Mouse (Mus musculus) erythroblast, embryonic 14.5 days (primary cell): Measurements from ENCODE around the gene Cldn6. TPM values are rescaled to one million over a fixed set of nuclear protein-coding genes. Genes with fewer than 3 reads are reported as not detected.

Experiments
- H3K27me3 ChIP-seq: 2 replicates; pipeline ENCODE4 v1.6.1; 2012; ENCODE audit warnings: inconsistent platforms; ENCODE audit not compliant: control insufficient read depth
- H3K36me3 ChIP-seq: 2 replicates; pipeline ENCODE4 v1.6.1; 2012; ENCODE audit warnings: mild to moderate bottlenecking, inconsistent platforms; ENCODE audit not compliant: control insufficient read depth
- H3K4me1 ChIP-seq: 2 replicates; pipeline ENCODE4 v1.6.1; 2012; ENCODE audit warnings: inconsistent platforms; ENCODE audit not compliant: control insufficient read depth
- H3K4me3 ChIP-seq: replicated peaks from 2 replicates; pipeline ENCODE3; 2012; ENCODE audit warnings: moderate library complexity, mild to moderate bottlenecking, inconsistent platforms
- H3K9me3 ChIP-seq: 2 replicates; pipeline ENCODE4 v1.6.1; 2012; ENCODE audit warnings: low read length, inconsistent platforms, mixed read lengths; ENCODE audit not compliant: control insufficient read depth
- GATA1 ChIP-seq: IDR thresholded peaks from 2 replicates; pipeline ENCODE4 v1.6.1; 2012; ENCODE audit warnings: low read length, inconsistent platforms, mixed read lengths
- TAL1 ChIP-seq: IDR thresholded peaks from 3 replicates; pipeline ENCODE4 v1.6.1; 2012; ENCODE audit warnings: low read length, inconsistent platforms, mixed read lengths
- polyA plus RNA-seq: library from polyadenylated mRNA; stranded (reverse); fragments of >175 nt; gene quantifications from 2 replicates; pipeline ENCODE4 v1.2.3, GENCODE M21; 2012

The Cldn6 gene
- polyA plus RNA-seq, result not detected in 2 replicates

- peaks cover 32% of the 10 kb centered on the region for H3K4me1 ChIP-seq
- TF ChIP-seq TAL1, result no peak
- TF ChIP-seq GATA1, result no peak
- H3K27me3 ChIP-seq, result peaks cover 92% of the 10 kb centered on the region
- H3K36me3 ChIP-seq, result no peaks in the 10 kb centered on the region
- no peak within 1 kb of the TSS for H3K4me3 ChIP-seq
- H3K9me3 ChIP-seq, result no peaks in the 10 kb centered on the region
These were observed at the start of gene Cldn6 for GRCm38 (mm10) chr17:23679127-23679835. TSS of gene Cldn6 (plus strand) at chr17:23679249.

DNA sequence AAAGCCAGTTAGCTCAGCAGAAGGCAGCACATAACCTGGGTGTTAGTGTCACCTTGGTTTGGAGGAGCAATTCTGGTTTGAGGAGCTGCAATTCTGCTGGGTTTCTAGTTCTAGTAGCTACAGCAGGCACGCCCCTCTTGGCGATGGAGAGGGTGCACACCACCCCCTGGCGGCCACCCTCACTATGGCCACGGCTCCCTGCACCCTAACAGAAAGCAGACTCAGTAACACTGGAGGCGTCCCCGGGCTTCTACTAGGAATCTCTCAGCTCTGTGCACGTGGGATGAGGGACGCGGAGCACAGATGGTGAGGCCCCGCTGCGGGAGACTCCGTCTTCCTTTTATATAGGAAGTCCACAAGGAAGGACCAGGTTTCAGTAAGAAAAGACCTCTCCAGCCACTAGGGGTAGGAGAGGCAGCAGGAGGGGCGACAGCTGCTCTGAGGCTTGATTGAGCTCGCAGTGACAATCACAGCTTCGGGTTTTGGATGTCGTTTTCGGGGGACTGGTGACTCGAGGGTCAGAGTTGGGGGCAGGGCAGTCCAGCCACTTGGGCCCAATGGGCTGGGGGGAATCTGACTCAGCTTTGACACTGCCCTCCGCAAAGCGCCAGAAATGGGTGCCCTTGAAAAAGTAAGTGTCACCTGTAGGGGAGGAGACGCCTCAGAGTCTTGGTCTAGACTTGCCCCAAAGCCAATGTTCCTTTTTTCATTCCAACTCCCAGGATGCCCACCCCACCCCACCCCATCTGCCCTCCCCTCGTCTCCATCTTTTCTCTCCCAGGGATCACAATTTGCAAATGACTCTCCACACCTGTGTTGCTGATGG, 48.6 kb upstream of the Cldn6 start:
- TF ChIP-seq TAL1, result no peak
- no peak for TF ChIP-seq GATA1
- no peak overlapping the region for H3K4me3 ChIP-seq

GRCm38 (mm10) chr17:23631241-23631640, 47.8 kb upstream of the Cldn6 start:
- TF ChIP-seq GATA1, result no peak
- no peak for TF ChIP-seq TAL1
- Histone ChIP-seq H3K27me3 (peaks cover 4% of the 10 kb centered on the region; the same call in 1 of the 2 replicates), H3K36me3 (no peaks in the 10 kb centered on the region), H3K4me3 (no peak overlapping the region), H3K4me1 (no peaks in the 10 kb centered on the region), H3K9me3 (no peaks in the 10 kb centered on the region)

More for the DNA sequence above, 48.6 kb upstream of the Cldn6 start:
- no peaks in the 10 kb centered on the region for H3K4me1 ChIP-seq
- no peaks in the 10 kb centered on the region for H3K9me3 ChIP-seq
- H3K27me3 ChIP-seq, result peaks cover 4% of the 10 kb centered on the region; the same call in 1 of the 2 replicates
- H3K36me3 ChIP-seq, result no peaks in the 10 kb centered on the region

GRCm38 (mm10) chr17:23644613-23645495, 34.2 kb upstream of the Cldn6 start, which contains the start of gene Mmp25:
TSS of gene Mmp25 (minus strand) at chr17:23645277.
- TF ChIP-seq GATA1 (no peak), TAL1 (no peak)

GRCm38 (mm10) chr17:23645894-23646293, 33.2 kb upstream of the Cldn6 start:
- no peaks in the 10 kb centered on the region for H3K4me1 ChIP-seq
- no peak overlapping the region for H3K4me3 ChIP-seq
- H3K27me3 ChIP-seq, result peaks cover 32% of the 10 kb centered on the region
- no peaks in the 10 kb centered on the region; the same call in 1 of the 2 replicates for H3K9me3 ChIP-seq
- no peak for TF ChIP-seq TAL1
- no peak for TF ChIP-seq GATA1
- H3K36me3 ChIP-seq, result no peaks in the 10 kb centered on the region

More at GRCm38 (mm10) chr17:23644613-23645495, 34.2 kb upstream of the Cldn6 start, which contains the start of gene Mmp25:
- H3K27me3 ChIP-seq, result peaks cover 32% of the 10 kb centered on the region
- no peaks in the 10 kb centered on the region; the same call in 1 of the 2 replicates for H3K9me3 ChIP-seq
- no peaks in the 10 kb centered on the region for H3K36me3 ChIP-seq
- H3K4me1 ChIP-seq, result no peaks in the 10 kb centered on the region
- H3K4me3 ChIP-seq, result no peak within 1 kb of the TSS

- peaks cover 6% of the 10 kb centered on the region for H3K27me3 ChIP-seq
- H3K4me1 ChIP-seq, result no peaks in the 10 kb centered on the region
- no peak overlapping the region for H3K4me3 ChIP-seq
- H3K9me3 ChIP-seq, result no peaks in the 10 kb centered on the region
- no peaks in the 10 kb centered on the region for H3K36me3 ChIP-seq
- TF ChIP-seq TAL1 (no peak), GATA1 (no peak)
These were observed 27.7 kb upstream of the Cldn6 start for GRCm38 (mm10) chr17:23651363-23651762.

DNA sequence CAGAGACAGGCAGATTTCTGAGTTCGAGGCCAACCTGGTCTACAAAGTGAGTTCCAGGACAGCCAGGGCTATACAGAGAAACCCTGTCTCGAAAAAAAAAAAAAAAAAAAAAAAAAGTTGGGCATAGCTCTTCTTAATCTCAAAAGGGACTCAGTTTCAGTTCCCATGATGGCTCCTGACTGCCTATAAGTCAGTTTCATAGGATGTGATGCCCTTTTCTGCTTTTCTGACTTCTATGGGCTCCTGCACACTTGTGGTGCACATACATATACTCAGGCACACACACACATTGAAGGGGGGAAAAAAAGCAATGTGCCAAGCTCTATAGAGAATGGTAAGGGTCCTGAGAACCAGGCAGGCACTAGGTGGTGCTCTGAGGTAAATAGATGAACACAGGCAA, 25.7 kb upstream of the Cldn6 start:
- H3K4me3 ChIP-seq, result no peak overlapping the region
- TF ChIP-seq GATA1 (no peak), TAL1 (no peak)

DNA sequence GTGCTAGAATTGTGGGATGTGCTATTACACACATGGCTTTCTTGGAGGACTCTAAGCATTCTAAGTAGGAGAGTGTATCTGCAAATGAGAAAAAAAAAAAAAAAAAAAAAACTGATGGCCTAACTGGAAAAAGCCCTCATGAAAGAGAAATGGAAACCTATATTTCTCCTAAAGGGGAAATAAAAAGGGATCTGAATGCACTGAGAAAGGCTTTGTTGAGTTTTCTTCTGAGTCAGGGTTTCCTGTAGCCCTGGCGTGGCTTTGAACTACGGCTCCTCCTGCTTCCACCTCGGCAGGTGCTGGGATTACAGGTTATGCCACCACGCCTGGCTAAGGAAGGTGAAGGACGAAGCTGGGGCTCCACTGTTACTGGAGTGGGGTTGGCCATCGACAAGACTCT, 25.0 kb upstream of the Cldn6 start:
- H3K4me1 ChIP-seq, result no peaks in the 10 kb centered on the region
- H3K4me3 ChIP-seq, result no peak overlapping the region
- TF ChIP-seq TAL1, result no peak
- TF ChIP-seq GATA1, result no peak
- H3K36me3 ChIP-seq, result no peaks in the 10 kb centered on the region
- H3K9me3 ChIP-seq, result no peaks in the 10 kb centered on the region
- peaks cover 4% of the 10 kb centered on the region for H3K27me3 ChIP-seq

More for the DNA sequence above, 25.7 kb upstream of the Cldn6 start:
- H3K36me3 ChIP-seq, result no peaks in the 10 kb centered on the region
- peaks cover 2% of the 10 kb centered on the region; the same call in 1 of the 2 replicates for H3K27me3 ChIP-seq
- H3K4me1 ChIP-seq, result no peaks in the 10 kb centered on the region
- no peaks in the 10 kb centered on the region for H3K9me3 ChIP-seq
